Mouse (Mus musculus): ENCODE measurements at regions not wholly inside any gene's neighbourhood (a gene's known extent, or its start where the extent isn't known, plus 50 kb on each side); places are given as distances from the start of the nearest gene placed in this dataset.

GRCm38 (mm10) chr3:39062415-39062814, 175.7 kb downstream of the Fat4 start:
- DNase-seq (ENCODE audit: low spot score): no peak

- DNase-seq (ENCODE audit: low spot score): no peak
Measured at GRCm38 (mm10) chr3:39065457-39065856, 178.7 kb downstream of the Fat4 start.

- DNase-seq (ENCODE audit: low spot score): no peak
Measured at GRCm38 (mm10) chr3:39069011-39069410, 182.3 kb downstream of the Fat4 start.

GRCm38 (mm10) chr3:39082678-39083270, 196.0 kb downstream of the Fat4 start:
- DNase-seq (ENCODE audit: low spot score): no peak

GRCm38 (mm10) chr3:39088948-39089347, 202.2 kb downstream of the Fat4 start:
- no peak for DNase-seq (ENCODE audit: low spot score)

GRCm38 (mm10) chr3:39102324-39102723, 215.6 kb downstream of the Fat4 start:
- no peak for DNase-seq (ENCODE audit: low spot score)

- DNase-seq (ENCODE audit: low spot score): no peak
Measured at GRCm38 (mm10) chr3:39109756-39110392, 223.1 kb downstream of the Fat4 start.

GRCm38 (mm10) chr3:39114056-39114455, 227.3 kb downstream of the Fat4 start:
- no peak for DNase-seq (ENCODE audit: low spot score)

- no peak for DNase-seq (ENCODE audit: low spot score)
Measured at GRCm38 (mm10) chr3:39114826-39115225, 228.1 kb downstream of the Fat4 start.

GRCm38 (mm10) chr3:39115441-39115840, 228.7 kb downstream of the Fat4 start:
- no peak for DNase-seq (ENCODE audit: low spot score)

GRCm38 (mm10) chr3:39122250-39122649, 235.5 kb downstream of the Fat4 start:
- DNase-seq (ENCODE audit: low spot score): no peak

GRCm38 (mm10) chr3:39130532-39130931, 243.8 kb downstream of the Fat4 start:
- DNase-seq (ENCODE audit: low spot score): no peak

- DNase-seq (ENCODE audit: low spot score): no peak
Measured at GRCm38 (mm10) chr3:39165006-39165667, 278.4 kb downstream of the Fat4 start.

- DNase-seq (ENCODE audit: low spot score): no peak
Measured at GRCm38 (mm10) chr3:39182646-39183045, 295.9 kb downstream of the Fat4 start.

GRCm38 (mm10) chr3:39195102-39195501, 308.4 kb downstream of the Fat4 start:
- DNase-seq (ENCODE audit: low spot score): no peak

- DNase-seq (ENCODE audit: low spot score): no peak
Measured at GRCm38 (mm10) chr3:39202662-39203061, 315.9 kb downstream of the Fat4 start.

GRCm38 (mm10) chr3:39208651-39209050, 321.9 kb downstream of the Fat4 start:
- DNase-seq (ENCODE audit: low spot score): no peak

GRCm38 (mm10) chr3:39209382-39210165, 322.8 kb downstream of the Fat4 start:
- no peak for DNase-seq (ENCODE audit: low spot score)

- DNase-seq (ENCODE audit: low spot score): no peak
Measured at GRCm38 (mm10) chr3:39211670-39212069, 324.9 kb downstream of the Fat4 start.

- DNase-seq (ENCODE audit: low spot score): no peak
Measured at GRCm38 (mm10) chr3:39220011-39220706, 333.4 kb downstream of the Fat4 start.

- DNase-seq (ENCODE audit: low spot score): no peak
Measured at GRCm38 (mm10) chr3:39220707-39221034, 333.9 kb downstream of the Fat4 start.

GRCm38 (mm10) chr3:39222059-39222458, 335.3 kb downstream of the Fat4 start:
- no peak for DNase-seq (ENCODE audit: low spot score)
